Mouse (Mus musculus): Measurements from ENCODE around the gene Rhobtb1.

DNA sequence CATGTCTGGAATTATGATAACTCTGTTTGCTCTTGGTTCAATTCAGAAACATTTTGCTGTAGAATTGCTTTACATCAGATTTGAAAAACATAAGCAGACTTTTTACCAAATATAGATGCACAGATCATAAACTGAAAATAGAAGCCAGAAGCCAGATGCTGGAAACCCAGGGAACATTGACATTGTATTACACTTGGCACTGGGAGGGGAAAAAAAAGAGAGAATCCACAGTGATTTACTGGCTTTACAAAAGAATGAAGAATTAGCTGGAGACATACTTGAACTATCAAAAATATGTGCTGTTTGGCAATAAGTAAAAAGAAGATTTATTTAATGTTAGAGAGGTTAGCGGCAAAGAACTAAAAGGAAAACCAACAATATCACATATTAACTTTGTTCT lies 44.4 kb upstream of the Rhobtb1 start:
- TF ChIP-seq CTCF (IDR thresholded peaks at IDR 0.05; ENCODE audit: borderline replicate concordance, insufficient read depth, low read length) (no peak), POLR2A (IDR thresholded peaks at IDR 0.05; ENCODE audit: low read depth, low read length) (no peak)
